ENCODE assay signal across 34 mouse cellular contexts in genomic region chr10:77709831-77710230, GRCm38 (mm10). TPM values are rescaled to one million over a fixed set of nuclear protein-coding genes. Genes with fewer than 3 reads are reported as not detected.
DNase-seq lines count a peak whose midpoint lies in the region; TF ChIP-seq lines count a peak whose summit lies in the region.
"Had no signal": no experiment of that assay in that cellular context is flagged by ENCODE, and none has a peak within 500 bp of the region (broad histone marks: within the 10 kb centered on the region; RNA-seq: fewer than 3 reads in every experiment).

No protein-coding gene starts in this region.

- 74% methylated on average over 3 of the region's 3 CpGs for WGBS in heart, adult 2 months
- WGBS in heart, embryonic 10.5 days, result 79% methylated on average over 3 of the region's 3 CpGs
- WGBS in limb, embryonic 10.5 days, result 76% methylated on average over 3 of the region's 3 CpGs

- no peak for TF ChIP-seq EP300 in heart, adult 2 months (IDR thresholded peaks at IDR 0.05; ENCODE audit: insufficient read depth, low read depth, low read length)

- no peak for DNase-seq in heart, adult 2 months
- DNase-seq in heart, embryonic 10.5 days (ENCODE audit: low spot score), result no peak
- DNase-seq in left cerebral cortex, adult 2 months (ENCODE audit: extremely low spot score in 1 of 2, low spot score in 2 of 2), result no peak
- no peak for DNase-seq in left cerebral cortex, adult 8-10 months (ENCODE audit: low spot score in 2 of 2)
- DNase-seq in 3T3-L1 (ENCODE audit: low read depth, low spot score), result peak; percentile 27
- DNase-seq in NIH3T3 (ENCODE audit: low read depth), result peak; percentile 32
- DNase-seq in limb, embryonic 10.5 days (ENCODE audit: low spot score), result no peak
- DNase-seq: adrenal gland, adult 8-10 months; cerebellum, adult 9-10 months; gastrocnemius, postnatal 14 days; kidney, adult 18-20 months; kidney, postnatal 4 days; thymus, postnatal 4 days had no signal

- H3K27me3 ChIP-seq in heart, adult 2 months (ENCODE audit: control insufficient read depth, insufficient read depth, low read length), result no peaks in the 10 kb centered on the region
- H3K27me3 ChIP-seq in heart, embryonic 10.5 days (ENCODE audit: insufficient read depth, poor library complexity, severe bottlenecking), result no peaks in the 10 kb centered on the region
- H3K27me3 ChIP-seq in limb, embryonic 10.5 days (ENCODE audit: low read depth, poor library complexity, severe bottlenecking), result no peaks in the 10 kb centered on the region
- H3K27me3 ChIP-seq: heart, embryonic 12.5 days; hindbrain, embryonic 15.5 days; kidney, embryonic 15.5 days; limb, embryonic 13.5 days; neural tube, embryonic 13.5 days had no signal

- no peaks in the 10 kb centered on the region for H3K36me3 ChIP-seq in heart, adult 2 months (ENCODE audit: control insufficient read depth, insufficient read depth, low read length)
- H3K36me3 ChIP-seq in heart, embryonic 10.5 days, result no peaks in the 10 kb centered on the region
- no peaks in the 10 kb centered on the region for H3K36me3 ChIP-seq in limb, embryonic 10.5 days
- H3K36me3 ChIP-seq: heart, embryonic 12.5 days; hindbrain, embryonic 15.5 days; kidney, embryonic 15.5 days; limb, embryonic 13.5 days; neural tube, embryonic 13.5 days had no signal

- H3K4me1 ChIP-seq in heart, adult 2 months (ENCODE audit: control insufficient read depth, insufficient read depth, low read length), result no peaks in the 10 kb centered on the region
- no peaks in the 10 kb centered on the region for H3K4me1 ChIP-seq in heart, embryonic 10.5 days
- 0 out of 2 replicates have a peak, but pooled peaks cover 2% of the 10 kb centered on the region for H3K4me1 ChIP-seq in limb, embryonic 10.5 days
- H3K4me1 ChIP-seq: heart, embryonic 12.5 days; hindbrain, embryonic 15.5 days; kidney, embryonic 15.5 days; limb, embryonic 13.5 days; neural tube, embryonic 13.5 days had no signal

- H3K9me3 ChIP-seq in heart, embryonic 10.5 days, result peaks cover 5% of the 10 kb centered on the region; the same call in 1 of the 2 replicates
- H3K9me3 ChIP-seq in limb, embryonic 10.5 days (replicated peaks), result 0 out of 2 replicates have a peak, but pooled peaks cover 3% of the 10 kb centered on the region
- H3K9me3 ChIP-seq: hindbrain, embryonic 15.5 days had no signal

- TF ChIP-seq POLR2A in heart, adult 2 months (IDR thresholded peaks at IDR 0.05; ENCODE audit: insufficient read depth, low read depth, low read length), result no peak

- H3K4me3 ChIP-seq in heart, adult 2 months, result no peak overlapping the region
- H3K4me3 ChIP-seq in heart, embryonic 10.5 days, result no peak overlapping the region
- H3K4me3 ChIP-seq in left cerebral cortex, adult 2 months, result no peak overlapping the region
- no peak overlapping the region for H3K4me3 ChIP-seq in limb, embryonic 10.5 days
- H3K4me3 ChIP-seq: erythroblast, embryonic 14.5 days; heart, embryonic 12.5 days; hindbrain, embryonic 15.5 days; kidney, embryonic 15.5 days; limb, embryonic 13.5 days; neural tube, embryonic 13.5 days had no signal

- H3K79me2 ChIP-seq in heart, adult 2 months (replicated peaks; ENCODE audit: control insufficient read depth, insufficient read depth, low read length), result no peaks in the 10 kb centered on the region

- no peak overlapping the region for H3K27ac ChIP-seq in heart, adult 2 months
- H3K27ac ChIP-seq in heart, embryonic 10.5 days, result no peak overlapping the region
- H3K27ac ChIP-seq in left cerebral cortex, adult 2 months, result no peak overlapping the region
- H3K27ac ChIP-seq in limb, embryonic 10.5 days, result no peak overlapping the region
- H3K27ac ChIP-seq: hindbrain, embryonic 15.5 days; kidney, embryonic 15.5 days; limb, embryonic 13.5 days; neural tube, embryonic 13.5 days had no signal

- peak; percentile 32 for TF ChIP-seq CTCF in heart, adult 2 months (IDR thresholded peaks at IDR 0.05)
- peak; percentile 38 for TF ChIP-seq CTCF in left cerebral cortex, adult 2 months (IDR thresholded peaks at IDR 0.05)

- H3K9ac ChIP-seq in heart, adult 2 months (ENCODE audit: low read depth, low read length), result no peak overlapping the region
- H3K9ac ChIP-seq: heart, embryonic 12.5 days; hindbrain, embryonic 15.5 days; kidney, embryonic 15.5 days; limb, embryonic 13.5 days; neural tube, embryonic 13.5 days had no signal

- intact Hi-C loops in heart, adult 2 months (cut with DNase I), result no loop called here
- intact Hi-C loops in left cerebral cortex, adult 2 months (cut with DNase I), result no loop called here

RNA-seq across cellular contexts. Expression of gene Gm10024, which starts 1.4 kb away (rescaled TPM):
- not detected for total RNA-seq in heart, adult 2 months (2021)
- polyA plus RNA-seq in heart, adult 2 months (2012; rRNA removed), result not detected in 2 replicates
- not detected in 2 replicates for polyA plus RNA-seq in heart, embryonic 10.5 days (2016; fragmentation: Nextera tagmentation; extraction: Ambion mirVana)
- total RNA-seq in left cerebral cortex, adult 2 months (2021), result not detected
- total RNA-seq in left cerebral cortex, adult 8-10 months (2022), result not detected
- polyA plus RNA-seq in limb, embryonic 10.5 days (2016; fragmentation: Nextera tagmentation; extraction: Ambion mirVana), result not detected in 2 replicates
- total RNA-seq: adrenal gland, adult 8-10 months; adrenal gland, postnatal 4 days; common myeloid progenitor, adult 5-6 weeks; gastrocnemius, postnatal 14 days; granulocyte monocyte progenitor cell, adult 5-6 weeks; heart, postnatal 10 days; hematopoietic stem cell, adult 5-6 weeks; left cerebral cortex, postnatal 25 days had no signal
- polyA plus RNA-seq: CD4-positive, CD25-positive, alpha-beta regulatory T cell, adult 4 months; erythroblast, embryonic 14.5 days; forebrain, embryonic 11.5 days; heart, embryonic 12.5 days; hindbrain, embryonic 15.5 days; intestine, embryonic 14.5 days; kidney, embryonic 15.5 days; limb, embryonic 13.5 days; liver, embryonic 11.5 days; liver, embryonic 16.5 days; lung, embryonic 16.5 days; neural tube, embryonic 13.5 days; testis, adult 2 months; thymus, postnatal 0 days had no signal

RNA-seq across cellular contexts. Expression of gene Gm10272, which starts 3.4 kb away (rescaled TPM):
- total RNA-seq in heart, adult 2 months (2021), result not detected
- polyA plus RNA-seq in heart, adult 2 months (2012; rRNA removed), result not detected in 2 replicates
- not detected in 2 replicates for polyA plus RNA-seq in heart, embryonic 10.5 days (2016; fragmentation: Nextera tagmentation; extraction: Ambion mirVana)
- not detected for total RNA-seq in left cerebral cortex, adult 2 months (2021)
- not detected for total RNA-seq in left cerebral cortex, adult 8-10 months (2022)
- not detected in 2 replicates for polyA plus RNA-seq in limb, embryonic 10.5 days (2016; fragmentation: Nextera tagmentation; extraction: Ambion mirVana)
- total RNA-seq: adrenal gland, adult 8-10 months; adrenal gland, postnatal 4 days; common myeloid progenitor, adult 5-6 weeks; gastrocnemius, postnatal 14 days; granulocyte monocyte progenitor cell, adult 5-6 weeks; heart, postnatal 10 days; hematopoietic stem cell, adult 5-6 weeks; left cerebral cortex, postnatal 25 days had no signal
- polyA plus RNA-seq: CD4-positive, CD25-positive, alpha-beta regulatory T cell, adult 4 months; embryonic facial prominence, embryonic 14.5 days; erythroblast, embryonic 14.5 days; forebrain, embryonic 11.5 days; heart, embryonic 12.5 days; hindbrain, embryonic 15.5 days; intestine, embryonic 14.5 days; kidney, embryonic 15.5 days; limb, embryonic 13.5 days; liver, embryonic 11.5 days; liver, embryonic 16.5 days; lung, embryonic 16.5 days; neural tube, embryonic 13.5 days; testis, adult 2 months; thymus, postnatal 0 days had no signal

RNA-seq across cellular contexts. Expression of gene Gm10142, which starts 5.8 kb away (rescaled TPM):
- total RNA-seq in heart, adult 2 months (2021), result not detected
- not detected in 2 replicates for polyA plus RNA-seq in heart, adult 2 months (2012; rRNA removed)
- not detected in 2 replicates for polyA plus RNA-seq in heart, embryonic 10.5 days (2016; fragmentation: Nextera tagmentation; extraction: Ambion mirVana)
- total RNA-seq in left cerebral cortex, adult 2 months (2021), result not detected
- not detected for total RNA-seq in left cerebral cortex, adult 8-10 months (2022)
- polyA plus RNA-seq in limb, embryonic 10.5 days (2016; fragmentation: Nextera tagmentation; extraction: Ambion mirVana), result not detected in 2 replicates
- total RNA-seq: adrenal gland, adult 8-10 months; adrenal gland, postnatal 4 days; common myeloid progenitor, adult 5-6 weeks; gastrocnemius, postnatal 14 days; granulocyte monocyte progenitor cell, adult 5-6 weeks; heart, postnatal 10 days; hematopoietic stem cell, adult 5-6 weeks; left cerebral cortex, postnatal 25 days had no signal
- polyA plus RNA-seq: CD4-positive, CD25-positive, alpha-beta regulatory T cell, adult 4 months; embryonic facial prominence, embryonic 14.5 days; erythroblast, embryonic 14.5 days; forebrain, embryonic 11.5 days; heart, embryonic 12.5 days; hindbrain, embryonic 15.5 days; intestine, embryonic 14.5 days; kidney, embryonic 15.5 days; limb, embryonic 13.5 days; liver, embryonic 11.5 days; liver, embryonic 16.5 days; lung, embryonic 16.5 days; neural tube, embryonic 13.5 days; testis, adult 2 months; thymus, postnatal 0 days had no signal

RNA-seq across cellular contexts. Expression of gene Krtap12-1, which starts 10.6 kb away (rescaled TPM):
- not detected for total RNA-seq in heart, adult 2 months (2021)
- not detected in 2 replicates for polyA plus RNA-seq in heart, adult 2 months (2012; rRNA removed)
- not detected in 2 replicates for polyA plus RNA-seq in heart, embryonic 10.5 days (2016; fragmentation: Nextera tagmentation; extraction: Ambion mirVana)
- not detected for total RNA-seq in left cerebral cortex, adult 2 months (2021)
- not detected for total RNA-seq in left cerebral cortex, adult 8-10 months (2022)
- not detected in 2 replicates for polyA plus RNA-seq in limb, embryonic 10.5 days (2016; fragmentation: Nextera tagmentation; extraction: Ambion mirVana)
- total RNA-seq: adrenal gland, adult 8-10 months; adrenal gland, postnatal 4 days; common myeloid progenitor, adult 5-6 weeks; gastrocnemius, postnatal 14 days; granulocyte monocyte progenitor cell, adult 5-6 weeks; heart, postnatal 10 days; hematopoietic stem cell, adult 5-6 weeks; left cerebral cortex, postnatal 25 days had no signal
- polyA plus RNA-seq: CD4-positive, CD25-positive, alpha-beta regulatory T cell, adult 4 months; embryonic facial prominence, embryonic 14.5 days; erythroblast, embryonic 14.5 days; forebrain, embryonic 11.5 days; heart, embryonic 12.5 days; hindbrain, embryonic 15.5 days; intestine, embryonic 14.5 days; kidney, embryonic 15.5 days; liver, embryonic 11.5 days; liver, embryonic 16.5 days; lung, embryonic 16.5 days; neural tube, embryonic 13.5 days; testis, adult 2 months; thymus, postnatal 0 days had no signal

RNA-seq across cellular contexts. Expression of gene Gm9508, which starts 12.8 kb away (rescaled TPM):
- not detected for total RNA-seq in heart, adult 2 months (2021)
- polyA plus RNA-seq in heart, adult 2 months (2012; rRNA removed), result not detected in 2 replicates
- not detected in 2 replicates for polyA plus RNA-seq in heart, embryonic 10.5 days (2016; fragmentation: Nextera tagmentation; extraction: Ambion mirVana)
- total RNA-seq in left cerebral cortex, adult 2 months (2021), result not detected
- not detected for total RNA-seq in left cerebral cortex, adult 8-10 months (2022)
- not detected in 2 replicates for polyA plus RNA-seq in limb, embryonic 10.5 days (2016; fragmentation: Nextera tagmentation; extraction: Ambion mirVana)
- total RNA-seq: adrenal gland, adult 8-10 months; adrenal gland, postnatal 4 days; common myeloid progenitor, adult 5-6 weeks; gastrocnemius, postnatal 14 days; granulocyte monocyte progenitor cell, adult 5-6 weeks; heart, postnatal 10 days; hematopoietic stem cell, adult 5-6 weeks; left cerebral cortex, postnatal 25 days had no signal
- polyA plus RNA-seq: CD4-positive, CD25-positive, alpha-beta regulatory T cell, adult 4 months; embryonic facial prominence, embryonic 14.5 days; erythroblast, embryonic 14.5 days; forebrain, embryonic 11.5 days; heart, embryonic 12.5 days; hindbrain, embryonic 15.5 days; intestine, embryonic 14.5 days; kidney, embryonic 15.5 days; limb, embryonic 13.5 days; liver, embryonic 11.5 days; liver, embryonic 16.5 days; lung, embryonic 16.5 days; neural tube, embryonic 13.5 days; testis, adult 2 months; thymus, postnatal 0 days had no signal

Comparison
In these comparisons a context has a peak if more than half of its experiments do, and no peak if none do; other contexts are left out.
1. DNase-seq: peak in 3T3-L1 (single experiment) and NIH3T3 (single experiment); none in heart, adult 2 months (0 of 2), heart, embryonic 10.5 days (single experiment), left cerebral cortex, adult 2 months (0 of 2), left cerebral cortex, adult 8-10 months (0 of 2) and limb, embryonic 10.5 days (single experiment).